Mouse (Mus musculus) adrenal gland, postnatal 36 days (tissue): ENCODE measurements around the gene Ptchd3. TPM values are rescaled to one million over a fixed set of nuclear protein-coding genes. Genes with fewer than 3 reads are reported as not detected.

Source experiments
- total RNA-seq, 2 experiments: library from RNA; stranded (reverse); gene quantifications; 2 replicates each; pipeline ENCODE4 v1.2.3; 2021

The Ptchd3 gene
- total RNA-seq, 2 experiments from 2014 or later, result not detected

Other genes starting within 250 kb of the Ptchd3 start
- 10 to 100 TPM in 1 of 2 experiments, 1 to 10 TPM in 1; 6.8 to 11.9 TPM for gene B3gntl1, start 157.1 kb upstream of the Ptchd3 start, total RNA-seq
- gene Metrnl, start 128.7 kb upstream of the Ptchd3 start, total RNA-seq, result 10 to 100 TPM; 36.4 to 37.6 TPM